Mouse (Mus musculus): ENCODE results near the gene Rps15.

Gene Rps15

DNA sequence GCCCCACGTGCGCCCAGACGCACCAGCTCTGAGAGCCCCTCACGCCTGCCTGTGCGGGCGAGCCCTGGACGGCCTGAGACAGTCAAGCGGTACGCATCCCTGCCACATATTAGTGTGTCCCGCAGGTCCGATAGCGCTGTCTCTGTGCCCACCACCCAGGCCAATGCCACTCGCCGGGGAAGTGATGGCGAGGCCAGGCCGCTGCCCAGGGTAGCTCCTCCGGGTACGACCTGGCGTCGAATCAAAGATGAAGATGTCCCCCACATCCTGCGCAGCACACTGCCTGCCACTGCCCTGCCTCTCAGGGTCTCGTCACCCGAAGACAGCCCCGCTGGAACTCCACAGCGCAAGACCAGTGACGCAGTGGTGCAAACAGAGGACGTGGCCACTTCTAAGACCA is 23.1 kb downstream of the Rps15 start:
- ATAC-seq (ENCODE audit: low TSS enrichment), result no peak

GRCm38 (mm10) chr10:80316359-80316781 is 24.1 kb downstream of the Rps15 start:
- no peak for ATAC-seq (ENCODE audit: low TSS enrichment)

DNA sequence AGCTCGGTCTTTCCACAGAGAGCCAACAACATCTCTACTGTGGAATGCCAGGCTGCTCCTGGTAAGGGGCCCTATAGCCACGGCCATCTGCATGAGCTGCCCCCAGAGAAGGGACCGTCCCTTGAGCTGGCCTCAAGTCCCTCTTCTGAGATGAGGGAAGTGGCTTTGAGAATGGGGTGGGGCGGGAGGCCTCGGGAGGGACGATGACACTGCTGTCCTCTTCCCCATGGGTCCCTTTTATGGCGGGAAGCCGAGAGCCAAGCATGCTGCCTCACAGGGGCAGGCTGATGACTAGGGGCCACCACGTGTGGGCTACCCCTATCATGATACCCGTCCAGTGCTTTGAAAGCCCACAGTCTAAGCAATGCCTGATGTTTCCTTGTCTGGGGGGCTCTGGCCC is 24.8 kb downstream of the Rps15 start:
- ATAC-seq (ENCODE audit: low TSS enrichment), result no peak

- peak; percentile 79 for ATAC-seq (ENCODE audit: low TSS enrichment)
Measured at GRCm38 (mm10) chr10:80320340-80320760, 28.1 kb downstream of the Rps15 start, which contains the start of gene 2310011J03Rik. 2310011J03Rik (minus strand) TSS chr10:80320537.

- no peak for ATAC-seq (ENCODE audit: low TSS enrichment)
Measured at GRCm38 (mm10) chr10:80321014-80321669, 28.9 kb downstream of the Rps15 start.

DNA sequence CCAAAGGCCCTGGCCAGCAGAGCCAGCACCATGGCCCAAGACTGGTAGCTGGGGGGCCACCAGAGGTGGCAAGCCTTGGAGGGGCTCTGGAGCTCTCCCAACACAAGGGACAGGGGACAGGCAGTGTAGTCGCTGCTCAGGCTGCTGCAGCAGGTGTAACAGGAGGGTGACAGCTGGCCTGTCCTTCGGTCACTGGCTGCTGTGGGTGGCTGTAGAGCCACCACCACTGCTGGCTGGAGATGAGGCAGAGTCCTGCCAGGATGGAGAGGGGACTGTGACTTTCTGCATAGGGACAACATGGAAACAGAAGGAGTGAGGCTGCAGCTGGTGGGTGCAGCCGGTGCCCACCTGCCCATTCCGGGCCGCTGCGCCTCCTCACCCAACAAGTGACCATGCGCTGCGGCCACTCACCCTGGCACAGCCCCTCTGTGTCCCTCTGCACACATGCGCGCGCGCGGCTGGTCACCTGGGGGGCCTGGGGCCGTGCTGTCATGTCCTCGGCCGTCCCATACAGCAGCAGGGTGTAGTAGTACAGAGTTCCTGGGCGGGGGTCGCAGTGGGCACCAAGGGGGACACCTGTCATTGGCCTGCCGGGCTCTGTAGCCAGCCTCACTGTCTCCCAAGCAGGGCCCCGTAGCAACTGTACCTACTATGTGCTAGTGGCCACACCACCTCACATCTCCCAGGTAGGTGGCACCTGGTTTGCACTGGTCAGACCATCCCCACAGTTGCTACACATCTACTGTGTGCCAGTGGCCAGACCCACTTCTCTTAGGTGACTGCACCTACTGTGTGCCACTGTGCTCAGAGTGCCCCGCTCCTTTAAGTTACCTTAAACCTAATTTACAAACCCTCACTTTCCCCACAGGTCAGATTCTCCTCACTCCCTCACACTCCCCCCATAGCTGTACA is 29.7 kb downstream of the Rps15 start:
- no peak for ATAC-seq (ENCODE audit: low TSS enrichment)

GRCm38 (mm10) chr10:80322811-80323211 is 30.6 kb downstream of the Rps15 start:
- ATAC-seq (ENCODE audit: low TSS enrichment), result no peak

- no peak for ATAC-seq (ENCODE audit: low TSS enrichment)
Measured at GRCm38 (mm10) chr10:80323261-80324119, 31.2 kb downstream of the Rps15 start.

- ATAC-seq (ENCODE audit: low TSS enrichment), result no peak
Measured at GRCm38 (mm10) chr10:80324120-80325037, 32.1 kb downstream of the Rps15 start.

DNA sequence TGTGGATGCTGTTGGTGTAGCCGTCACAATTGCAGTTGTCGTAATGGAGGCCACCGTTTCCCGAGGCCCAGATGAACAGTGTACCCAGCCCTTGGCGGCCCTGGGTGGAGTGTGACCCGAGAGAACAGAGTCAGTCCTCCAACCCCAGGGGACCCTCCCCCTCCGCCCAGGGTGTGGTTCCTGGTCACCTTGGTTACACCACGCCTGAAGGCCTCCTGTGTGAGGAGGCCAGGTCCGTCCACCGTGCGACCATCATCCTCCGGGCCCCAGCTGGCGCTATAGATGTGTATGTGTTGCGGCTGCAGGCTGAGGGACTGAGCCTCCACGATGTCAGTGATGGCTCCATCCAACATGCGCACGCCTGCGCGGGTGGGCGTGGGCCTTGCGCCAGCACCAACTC is 32.8 kb downstream of the Rps15 start:
- no peak for ATAC-seq (ENCODE audit: low TSS enrichment)

- peak; percentile 76 for ATAC-seq (ENCODE audit: low TSS enrichment)
Measured at GRCm38 (mm10) chr10:80329273-80330081, 37.2 kb downstream of the Rps15 start, which contains the start of the genes Pcsk4 and Reep6. Pcsk4 (minus strand) TSS chr10:80329498. Reep6 (plus strand) TSS chr10:80329953.

DNA sequence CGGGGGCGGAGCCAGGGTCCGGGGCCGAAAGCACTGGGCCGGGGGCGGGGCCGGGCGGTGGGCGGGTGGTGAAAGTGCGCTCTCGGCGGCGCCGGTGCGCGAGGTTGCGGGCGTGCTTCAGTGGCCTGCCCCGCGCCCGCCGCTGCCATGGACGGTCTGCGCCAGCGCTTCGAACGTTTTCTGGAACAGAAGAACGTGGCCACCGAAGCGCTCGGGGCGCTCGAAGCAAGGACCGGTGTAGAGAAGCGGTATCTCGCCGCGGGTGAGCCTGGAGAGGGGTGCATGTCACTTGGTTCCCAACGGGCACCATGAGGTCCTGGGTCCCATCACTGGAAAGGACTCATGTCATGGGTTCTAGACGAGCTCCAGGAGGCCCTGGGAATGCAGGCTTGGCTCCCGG is 37.8 kb downstream of the Rps15 start:
- ATAC-seq (ENCODE audit: low TSS enrichment), result no peak

DNA sequence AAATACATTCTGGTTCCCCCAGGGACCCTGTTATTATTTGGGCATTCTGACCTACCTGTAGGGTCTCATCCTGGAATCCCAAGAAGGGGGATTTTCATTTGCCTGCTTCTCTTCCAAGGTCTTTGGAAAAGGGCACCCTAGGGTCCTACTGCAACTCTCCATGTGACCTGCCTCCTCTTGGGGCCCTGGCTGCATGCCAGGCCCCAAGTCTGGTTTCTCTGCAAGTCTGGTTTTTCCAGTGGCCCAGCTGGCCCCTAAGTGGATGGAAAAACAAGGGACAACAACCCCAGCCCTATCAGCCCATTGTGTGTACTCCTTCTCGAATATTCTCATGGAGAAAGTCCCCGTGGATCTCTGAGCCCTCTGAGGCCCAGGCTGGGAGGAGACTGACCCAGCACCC is 38.6 kb downstream of the Rps15 start:
- ATAC-seq (ENCODE audit: low TSS enrichment), result no peak

GRCm38 (mm10) chr10:80331636-80332524 is 39.6 kb downstream of the Rps15 start:
- no peak for ATAC-seq (ENCODE audit: low TSS enrichment)

- ATAC-seq (ENCODE audit: low TSS enrichment), result no peak
Measured at GRCm38 (mm10) chr10:80332525-80332989, 40.3 kb downstream of the Rps15 start.

DNA sequence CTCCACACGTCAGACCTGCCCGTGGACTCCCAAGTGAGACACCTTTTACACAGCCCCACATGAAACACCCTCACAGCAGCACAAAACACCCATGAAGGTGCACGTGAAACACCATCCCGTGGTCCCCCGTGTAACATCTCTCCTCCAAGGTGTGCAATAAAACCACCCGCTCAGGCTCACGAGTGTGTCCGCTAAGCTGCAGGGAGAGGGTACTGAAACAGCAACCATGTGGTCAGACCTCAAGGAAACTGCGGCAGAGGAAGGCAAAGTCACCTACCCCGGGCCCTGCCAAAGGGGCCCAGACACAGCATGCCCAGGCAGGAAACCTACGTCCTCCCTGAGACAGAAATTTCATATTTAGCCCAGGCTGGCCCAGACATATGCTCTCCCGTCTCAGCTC is 44.0 kb downstream of the Rps15 start:
- ATAC-seq (ENCODE audit: low TSS enrichment), result no peak

- ATAC-seq (ENCODE audit: low TSS enrichment), result peak; percentile 56; the same call in 1 of the 2 replicates
Measured at GRCm38 (mm10) chr10:80339941-80340750, 47.9 kb downstream of the Rps15 start.

GRCm38 (mm10) chr10:80341026-80341425 is 48.8 kb downstream of the Rps15 start:
- no peak for ATAC-seq (ENCODE audit: low TSS enrichment)

Data from frontal cortex, adult (tissue).